Mouse (Mus musculus) cerebellum, adult 11-12 months (tissue): ENCODE results near the gene Crim1.

Experiments used
- DNase-seq: peaks from one replicate; pipeline ENCODE4 v3.0.0; 2022

The Crim1 gene

GRCm38 (mm10) chr17:78292301-78292700 lies 92.3 kb downstream of the Crim1 start:
- no peak for DNase-seq

DNA sequence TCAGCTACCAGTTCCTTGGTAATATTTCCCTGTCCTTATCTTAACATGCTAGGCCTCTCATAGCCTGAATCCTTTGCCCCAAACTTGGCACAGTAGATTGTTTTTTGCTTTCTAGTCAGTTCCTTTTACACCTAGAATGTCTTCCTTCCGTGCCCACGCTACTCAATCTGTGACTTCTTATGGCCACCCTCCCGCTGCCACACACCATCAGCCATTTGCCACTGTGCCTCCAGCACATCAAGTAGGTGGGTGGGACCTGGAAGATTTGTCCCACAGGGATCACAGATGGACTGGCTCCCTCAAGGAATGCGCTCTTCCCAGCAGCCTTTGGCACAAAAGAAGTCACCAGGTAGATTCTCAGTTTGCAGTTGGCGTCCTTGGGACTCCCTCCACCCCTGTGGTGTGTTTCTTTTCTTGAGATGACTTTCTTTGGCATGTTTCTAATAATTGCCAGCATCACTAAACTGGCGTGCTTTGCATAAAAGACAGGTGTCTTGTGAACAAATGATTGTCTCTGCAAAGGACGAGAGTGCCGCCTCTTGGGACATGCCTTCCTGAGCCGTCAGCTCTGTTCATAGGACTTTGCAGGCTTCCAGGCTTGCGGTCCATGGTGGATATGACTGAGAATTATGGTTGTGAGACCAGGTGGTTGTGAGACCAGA lies 92.9 kb downstream of the Crim1 start:
- no peak for DNase-seq

- DNase-seq = no peak
Observed at GRCm38 (mm10) chr17:78295979-78296378, 95.9 kb downstream of the Crim1 start.

- no peak for DNase-seq
Observed at GRCm38 (mm10) chr17:78298140-78298539, 98.1 kb downstream of the Crim1 start.

DNA sequence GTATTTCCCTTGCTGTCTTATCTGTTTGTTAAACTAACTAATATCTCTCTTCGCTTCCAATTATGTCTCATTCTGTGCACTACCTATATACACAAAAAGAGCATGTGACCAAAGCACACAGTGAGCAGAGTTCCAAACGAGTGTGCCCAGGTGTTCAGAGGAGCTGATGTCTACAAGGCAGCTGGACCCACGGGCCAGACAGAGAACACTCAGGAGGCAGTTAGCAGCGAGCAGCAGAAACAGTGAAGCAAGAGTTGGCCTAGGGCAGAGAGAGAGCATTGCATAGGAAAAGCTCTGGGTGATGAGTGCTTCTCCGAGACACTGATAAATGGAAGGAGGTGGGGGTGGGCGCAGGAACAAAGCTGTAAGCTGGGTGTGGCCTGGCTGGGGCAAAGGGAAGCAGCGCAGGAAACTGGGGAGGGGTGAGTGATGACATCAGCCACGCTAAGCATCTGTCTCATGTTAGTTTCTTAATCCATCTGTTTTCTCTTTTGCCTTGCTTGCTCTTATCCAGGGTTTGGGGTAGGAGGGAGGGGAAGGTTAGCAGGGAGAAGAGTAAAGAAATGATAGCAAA lies 99.0 kb downstream of the Crim1 start:
- no peak for DNase-seq

DNA sequence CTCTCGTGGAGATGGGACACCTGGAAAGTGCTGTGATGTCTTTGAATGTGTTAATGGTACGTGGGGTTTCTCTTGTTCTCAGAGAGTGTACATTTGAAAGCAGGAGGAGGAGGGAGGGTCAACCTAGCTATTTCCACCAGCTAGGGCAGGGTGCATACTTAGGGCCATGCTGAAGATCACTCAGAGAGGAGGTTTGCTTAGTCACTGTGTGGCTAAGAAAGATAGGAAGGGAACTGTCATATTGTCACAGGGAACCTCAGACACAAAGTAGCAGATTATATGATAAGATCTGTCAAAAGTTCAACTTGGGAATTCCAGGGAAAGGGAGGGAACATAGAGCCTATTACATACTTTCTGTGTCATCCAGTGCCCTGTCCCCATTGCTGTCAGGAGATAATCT lies 103.0 kb downstream of the Crim1 start:
- DNase-seq = no peak

GRCm38 (mm10) chr17:78304059-78304458 lies 104.0 kb downstream of the Crim1 start:
- DNase-seq = no peak

- no peak for DNase-seq
Observed at GRCm38 (mm10) chr17:78306434-78306833, 106.4 kb downstream of the Crim1 start.

DNA sequence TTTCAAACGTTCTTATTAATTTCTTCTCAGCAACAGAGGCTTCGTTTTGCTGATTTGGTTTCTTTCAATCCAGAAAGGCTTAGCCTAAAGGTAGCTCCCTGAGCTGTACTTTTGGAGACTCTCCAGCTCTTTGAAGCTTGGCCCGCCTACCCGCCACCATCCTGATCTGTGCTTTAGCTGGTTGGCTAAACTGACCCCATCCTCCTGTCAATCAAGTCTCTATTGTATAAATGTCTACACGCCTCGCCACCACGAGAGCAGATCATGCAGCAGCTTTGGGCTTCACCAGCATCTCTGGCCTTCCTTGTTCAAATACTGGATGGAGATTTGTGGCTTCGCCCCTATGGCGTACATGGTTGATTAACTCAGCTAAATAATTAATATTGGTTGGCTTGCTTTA lies 108.2 kb downstream of the Crim1 start:
- DNase-seq = no peak

DNA sequence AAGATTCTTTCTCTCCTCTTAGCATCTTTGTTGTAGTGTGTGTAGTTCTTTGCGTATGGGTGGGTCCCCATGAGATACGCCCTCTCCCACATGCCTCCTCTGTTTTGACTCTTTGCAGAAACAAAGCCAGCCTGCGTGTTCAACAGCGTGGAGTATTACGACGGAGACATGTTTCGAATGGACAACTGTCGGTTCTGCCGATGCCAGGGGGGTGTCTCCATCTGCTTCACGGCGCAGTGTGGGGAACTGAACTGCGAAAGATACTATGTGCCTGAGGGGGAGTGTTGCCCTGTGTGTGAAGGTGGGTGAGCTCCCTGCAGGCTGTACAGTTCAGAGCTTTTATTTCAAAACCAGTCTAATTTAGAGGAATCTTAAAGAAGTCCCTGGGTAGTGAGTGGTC lies 113.0 kb downstream of the Crim1 start:
- DNase-seq = no peak

GRCm38 (mm10) chr17:78313612-78314011 lies 113.6 kb downstream of the Crim1 start:
- no peak for DNase-seq

- no peak for DNase-seq
Observed at GRCm38 (mm10) chr17:78315659-78316058, 115.6 kb downstream of the Crim1 start.

GRCm38 (mm10) chr17:78317381-78317780 lies 117.3 kb downstream of the Crim1 start:
- no peak for DNase-seq

DNA sequence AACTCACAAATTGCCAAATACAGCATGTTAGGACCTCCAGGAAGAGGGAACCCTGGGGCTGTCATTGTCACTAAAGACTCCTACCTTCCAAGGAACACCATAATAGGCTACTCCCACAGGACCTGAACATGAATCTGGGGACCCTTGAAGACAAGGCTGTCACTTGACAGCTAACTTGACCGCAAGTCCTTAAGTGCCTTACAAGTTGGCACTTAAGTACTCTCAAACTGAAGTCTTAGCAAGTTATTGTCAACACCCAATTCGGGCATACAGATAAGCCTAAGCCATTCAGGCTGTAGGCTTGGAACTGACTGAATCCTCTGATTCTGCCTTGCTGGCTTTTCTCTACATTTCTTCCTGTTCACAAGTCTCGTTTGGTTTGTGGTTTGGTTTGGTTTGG lies 118.8 kb downstream of the Crim1 start:
- DNase-seq = no peak

DNA sequence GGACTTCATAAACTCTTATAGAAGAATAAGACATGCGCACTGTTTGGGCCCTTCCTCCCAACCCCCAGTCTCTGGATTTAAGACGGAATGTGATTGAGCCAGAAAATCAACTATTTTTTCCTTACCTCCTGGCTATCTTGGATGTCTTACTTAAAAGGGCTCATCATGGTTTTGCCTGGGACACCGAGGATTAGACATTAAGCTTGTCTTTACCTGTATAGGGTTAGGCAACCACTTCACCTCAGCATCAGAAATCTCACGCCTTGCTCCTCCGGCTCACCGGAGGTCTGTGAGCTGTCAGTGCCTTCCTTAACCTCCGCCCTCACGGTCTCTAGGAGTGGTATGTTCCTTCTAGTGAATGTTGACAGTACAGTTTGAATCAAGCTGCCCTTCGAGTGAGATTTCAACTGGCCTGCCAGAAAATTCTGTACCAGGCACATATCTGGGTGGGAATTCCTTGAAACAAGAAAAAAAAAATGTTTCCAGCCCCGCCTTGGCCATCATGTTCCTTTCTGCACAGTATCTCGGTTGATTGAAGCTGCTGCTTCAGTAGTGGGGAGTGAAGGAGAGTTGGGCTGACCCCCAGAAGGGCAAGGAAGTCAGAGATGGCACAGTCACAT lies 121.3 kb downstream of the Crim1 start:
- DNase-seq = no peak

GRCm38 (mm10) chr17:78322369-78323335 lies 122.6 kb downstream of the Crim1 start:
- DNase-seq = no peak

GRCm38 (mm10) chr17:78325761-78326332 lies 125.8 kb downstream of the Crim1 start:
- no peak for DNase-seq

DNA sequence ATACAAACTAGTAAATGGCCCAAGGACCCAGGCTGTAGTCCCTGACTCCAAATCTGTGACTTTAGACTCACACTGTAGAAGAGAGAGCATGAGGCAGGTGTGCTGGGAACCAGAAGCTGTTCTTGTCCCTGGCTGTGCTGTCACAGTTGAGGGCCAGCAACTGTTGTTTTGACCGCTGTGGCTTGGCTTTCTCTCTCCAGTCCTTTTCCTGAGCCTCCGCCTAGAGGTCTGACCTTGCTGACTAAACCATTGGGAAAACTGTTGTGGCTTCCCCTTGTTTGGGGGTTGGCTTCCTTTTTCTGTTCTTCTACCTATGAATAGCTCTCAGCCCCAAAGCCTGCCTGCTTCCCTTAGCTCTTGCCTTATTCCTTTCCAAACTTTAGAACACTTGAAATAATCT lies 126.3 kb downstream of the Crim1 start:
- DNase-seq = no peak

DNA sequence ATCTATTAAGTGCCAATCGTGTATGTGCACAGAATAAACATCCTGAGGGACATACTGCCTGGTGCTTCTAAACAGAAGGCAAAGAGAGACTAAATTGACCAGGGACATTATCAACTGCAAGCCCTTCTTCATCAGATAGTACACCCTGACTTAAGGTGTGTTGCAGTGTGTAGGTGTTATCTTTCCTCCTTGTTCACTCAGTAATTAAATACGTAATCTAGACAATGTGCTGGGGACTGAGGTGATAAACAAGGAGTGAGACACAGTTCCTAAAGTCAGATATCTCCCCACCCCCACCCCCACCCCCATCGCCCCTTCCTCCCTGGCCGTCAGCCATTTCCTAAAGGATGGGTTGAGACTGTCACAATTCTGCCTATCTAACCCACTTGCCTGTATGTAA lies 127.1 kb downstream of the Crim1 start:
- no peak for DNase-seq

GRCm38 (mm10) chr17:78328287-78328686 lies 128.2 kb downstream of the Crim1 start:
- DNase-seq = no peak

GRCm38 (mm10) chr17:78331438-78331837 lies 131.4 kb downstream of the Crim1 start:
- no peak for DNase-seq

- no peak for DNase-seq
Observed at GRCm38 (mm10) chr17:78333275-78333674, 133.2 kb downstream of the Crim1 start.

GRCm38 (mm10) chr17:78335250-78335649 lies 135.2 kb downstream of the Crim1 start:
- DNase-seq = no peak
